Mouse (Mus musculus): ENCODE measurements around the gene Dcx.

Gene Dcx

GRCm38 (mm10) chrX:143826521-143826920 is 106.6 kb downstream of the Dcx start:
- DNase-seq (ENCODE audit: low spot score), result no peak

DNA sequence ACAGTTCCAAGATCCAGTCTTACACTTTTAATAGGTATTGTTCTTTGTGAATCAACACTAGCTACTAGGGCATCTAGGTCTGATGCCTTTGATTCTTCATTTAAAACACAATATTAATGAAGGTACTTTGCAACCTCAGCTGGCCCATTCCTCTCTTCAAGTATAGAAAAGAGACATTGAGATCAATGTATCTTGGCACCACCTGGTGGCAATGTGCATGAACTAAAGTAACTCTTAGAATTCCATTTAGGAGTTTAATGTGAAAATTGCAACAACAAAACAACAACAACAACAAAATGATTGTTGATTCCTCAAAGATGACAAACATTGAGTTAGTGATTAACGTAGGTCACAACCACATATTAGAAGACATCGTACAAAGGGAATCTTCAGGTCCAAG is 114.2 kb downstream of the Dcx start:
- no peak for DNase-seq (ENCODE audit: low spot score)

GRCm38 (mm10) chrX:143815948-143816347 is 117.2 kb downstream of the Dcx start:
- no peak for DNase-seq (ENCODE audit: low spot score)

All from MN1 (cell line).